Mouse (Mus musculus): ENCODE results near the gene Abcc3. TPM values are rescaled to one million over a fixed set of nuclear protein-coding genes. Genes with fewer than 3 reads are reported as not detected.

Gene Abcc3
- 0.46 and 0.48 TPM in 2 replicates for polyA plus RNA-seq (2016; fragmentation: Nextera tagmentation; extraction: Ambion mirVana)

GRCm38 (mm10) chr11:94392672-94393109 is at the start of gene Abcc3:
Gene Abcc3, minus strand, starts transcription at chr11:94392997.
- peaks cover 10% of the 10 kb centered on the region for H3K4me1 ChIP-seq (replicated peaks)
- WGBS = 13% methylated on average over 20 of the region's 20 CpGs
- peaks cover 43% of the 10 kb centered on the region for H3K27me3 ChIP-seq (ENCODE audit: insufficient read depth, poor library complexity, severe bottlenecking)
- peak within 1 kb of the TSS; percentile 42 for H3K4me3 ChIP-seq
- peak; percentile 18 for DNase-seq (ENCODE audit: low spot score)
- H3K27ac ChIP-seq = peak within 1 kb of the TSS; percentile 59; the same call in 1 of the 2 replicates
- H3K9me3 ChIP-seq = no peaks in the 10 kb centered on the region
- H3K36me3 ChIP-seq = no peaks in the 10 kb centered on the region

DNA sequence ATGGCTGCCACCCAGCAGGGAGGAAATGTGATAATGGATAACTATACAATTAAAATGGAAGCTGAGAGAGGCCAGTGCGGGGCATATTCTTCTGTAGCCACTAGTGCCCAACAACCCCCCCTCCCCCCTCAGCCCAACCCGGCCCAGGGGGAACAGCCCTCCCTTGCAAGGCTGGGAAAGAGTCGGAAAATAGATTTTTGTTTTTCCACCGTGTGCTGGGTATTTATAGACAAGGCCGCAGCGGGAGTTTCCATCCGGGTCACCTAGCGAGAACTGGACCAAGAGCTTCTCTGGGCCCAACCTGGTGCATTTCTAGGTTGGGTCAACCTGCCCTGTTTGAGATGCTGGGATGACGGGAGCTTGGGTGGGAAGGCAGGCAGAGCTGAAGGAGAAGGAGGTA is 49.0 kb upstream of the Abcc3 start:
- 63% methylated on average over 9 of the region's 9 CpGs for WGBS
- no peaks in the 10 kb centered on the region for H3K9me3 ChIP-seq

DNA sequence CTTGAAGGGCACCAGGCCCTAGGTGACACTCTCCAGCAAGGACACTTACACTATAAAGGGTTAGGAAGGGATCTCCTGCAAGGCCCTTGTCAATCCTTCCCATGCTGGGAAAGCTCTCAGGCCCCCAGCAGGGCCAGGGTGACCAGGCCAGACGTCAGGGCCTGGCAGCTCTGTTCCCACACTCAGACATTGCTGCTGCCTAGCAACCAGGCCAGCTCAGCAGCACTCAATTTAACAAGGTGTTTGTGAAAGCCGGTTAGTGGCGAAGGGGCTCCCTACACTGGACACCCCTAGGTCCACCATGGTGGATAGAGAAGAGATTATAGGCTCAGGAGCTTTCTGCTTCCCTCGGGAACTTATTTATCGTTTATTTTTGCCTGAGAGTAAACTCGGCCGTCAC is 48.3 kb upstream of the Abcc3 start:
- peak overlapping the region; percentile 79 for H3K27ac ChIP-seq
- H3K4me1 ChIP-seq (replicated peaks) = peaks cover 80% of the 10 kb centered on the region
- peaks cover 3% of the 10 kb centered on the region for H3K27me3 ChIP-seq (ENCODE audit: insufficient read depth, poor library complexity, severe bottlenecking)
- WGBS = 40% methylated on average over 7 of the region's 7 CpGs
- peaks cover 38% of the 10 kb centered on the region for H3K36me3 ChIP-seq
- no peak overlapping the region for H3K4me3 ChIP-seq
- peak; percentile 50 for DNase-seq (ENCODE audit: low spot score)
- H3K9me3 ChIP-seq = no peaks in the 10 kb centered on the region

More for the DNA sequence above, 49.0 kb upstream of the Abcc3 start:
- Histone ChIP-seq H3K36me3 (peaks cover 35% of the 10 kb centered on the region), H3K4me3 (no peak overlapping the region), H3K27me3 (ENCODE audit: insufficient read depth, poor library complexity, severe bottlenecking) (peaks cover 3% of the 10 kb centered on the region), H3K27ac (peak overlapping the region; percentile 79), H3K4me1 (replicated peaks) (peaks cover 84% of the 10 kb centered on the region)
- no peak for DNase-seq (ENCODE audit: low spot score)

- 81% methylated on average over 6 of the region's 6 CpGs for WGBS
- H3K4me3 ChIP-seq = no peak overlapping the region
- no peaks in the 10 kb centered on the region for H3K9me3 ChIP-seq
- peaks cover 3% of the 10 kb centered on the region; the same call in 1 of the 2 replicates for H3K27me3 ChIP-seq (ENCODE audit: insufficient read depth, poor library complexity, severe bottlenecking)
- peaks cover 38% of the 10 kb centered on the region for H3K36me3 ChIP-seq
- peaks cover 73% of the 10 kb centered on the region for H3K4me1 ChIP-seq (replicated peaks)
- no peak for DNase-seq (ENCODE audit: low spot score)
- peak overlapping the region; percentile 79 for H3K27ac ChIP-seq
These were observed 47.6 kb upstream of the Abcc3 start for GRCm38 (mm10) chr11:94440421-94440820.

GRCm38 (mm10) chr11:94429011-94429651 is 36.3 kb upstream of the Abcc3 start:
- Histone ChIP-seq H3K4me3 (no peak overlapping the region), H3K36me3 (peaks cover 73% of the 10 kb centered on the region), H3K9me3 (no peaks in the 10 kb centered on the region), H3K27ac (peak overlapping the region; percentile 88), H3K4me1 (replicated peaks) (peaks cover 75% of the 10 kb centered on the region), H3K27me3 (ENCODE audit: insufficient read depth, poor library complexity, severe bottlenecking) (peaks cover 29% of the 10 kb centered on the region)
- 24% methylated on average over 9 of the region's 9 CpGs for WGBS
- DNase-seq (ENCODE audit: low spot score) = peak; percentile 66

GRCm38 (mm10) chr11:94428091-94428835 is 35.5 kb upstream of the Abcc3 start:
- WGBS = 42% methylated on average over 4 of the region's 4 CpGs
- H3K4me1 ChIP-seq (replicated peaks) = peaks cover 75% of the 10 kb centered on the region

DNA sequence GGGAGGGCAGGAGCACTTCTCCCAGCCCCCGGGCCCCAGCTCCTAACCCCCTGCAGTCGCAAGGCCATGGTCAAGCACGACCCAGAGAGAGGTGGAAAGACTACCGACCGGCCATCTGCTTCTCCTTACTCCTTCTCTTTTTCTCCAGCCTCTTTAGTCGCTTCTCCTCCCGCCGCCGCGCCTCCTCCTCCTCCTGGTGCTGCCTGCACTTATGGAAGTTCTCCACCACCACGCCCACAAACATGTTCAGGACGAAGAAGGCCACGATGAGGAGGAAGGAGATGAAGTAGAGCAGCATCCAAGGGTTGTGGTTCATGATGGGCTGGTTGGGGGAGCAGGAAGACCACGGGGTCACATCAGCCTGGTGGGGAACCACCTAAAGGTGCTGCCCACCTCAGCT is 32.9 kb upstream of the Abcc3 start:
- no peak for DNase-seq (ENCODE audit: low spot score)
- Histone ChIP-seq H3K4me1 (replicated peaks) (peaks cover 84% of the 10 kb centered on the region), H3K4me3 (no peak overlapping the region), H3K36me3 (peaks cover 64% of the 10 kb centered on the region), H3K27ac (peak overlapping the region; percentile 54), H3K9me3 (no peaks in the 10 kb centered on the region), H3K27me3 (ENCODE audit: insufficient read depth, poor library complexity, severe bottlenecking) (peaks cover 15% of the 10 kb centered on the region; the same call in 1 of the 2 replicates)
- WGBS = 65% methylated on average over 14 of the region's 14 CpGs

More at GRCm38 (mm10) chr11:94428091-94428835, 35.5 kb upstream of the Abcc3 start:
- peak; percentile 42 for DNase-seq (ENCODE audit: low spot score)
- Histone ChIP-seq H3K36me3 (peaks cover 80% of the 10 kb centered on the region), H3K9me3 (no peaks in the 10 kb centered on the region), H3K27me3 (ENCODE audit: insufficient read depth, poor library complexity, severe bottlenecking) (peaks cover 26% of the 10 kb centered on the region), H3K27ac (peak overlapping the region; percentile 88), H3K4me3 (peak overlapping the region; percentile 16; the same call in 1 of the 2 replicates)

GRCm38 (mm10) chr11:94425215-94425614 is 32.4 kb upstream of the Abcc3 start:
- WGBS = 48% methylated on average over 5 of the region's 5 CpGs
- Histone ChIP-seq H3K27me3 (ENCODE audit: insufficient read depth, poor library complexity, severe bottlenecking) (peaks cover 15% of the 10 kb centered on the region; the same call in 1 of the 2 replicates), H3K9me3 (no peaks in the 10 kb centered on the region), H3K36me3 (peaks cover 60% of the 10 kb centered on the region), H3K27ac (0 out of 2 replicates have a peak overlapping the region, but pooled peaks have one; percentile 54), H3K4me1 (replicated peaks) (peaks cover 81% of the 10 kb centered on the region), H3K4me3 (no peak overlapping the region)
- no peak for DNase-seq (ENCODE audit: low spot score)

GRCm38 (mm10) chr11:94424380-94424779 is 31.6 kb upstream of the Abcc3 start:
- no peak overlapping the region for H3K4me3 ChIP-seq
- WGBS = 60% methylated on average over 15 of the region's 15 CpGs
- DNase-seq (ENCODE audit: low spot score) = no peak
- peak overlapping the region; percentile 36 for H3K27ac ChIP-seq
- peaks cover 53% of the 10 kb centered on the region for H3K36me3 ChIP-seq
- H3K4me1 ChIP-seq (replicated peaks) = peaks cover 79% of the 10 kb centered on the region
- no peaks in the 10 kb centered on the region for H3K9me3 ChIP-seq
- peaks cover 15% of the 10 kb centered on the region; the same call in 1 of the 2 replicates for H3K27me3 ChIP-seq (ENCODE audit: insufficient read depth, poor library complexity, severe bottlenecking)

DNA sequence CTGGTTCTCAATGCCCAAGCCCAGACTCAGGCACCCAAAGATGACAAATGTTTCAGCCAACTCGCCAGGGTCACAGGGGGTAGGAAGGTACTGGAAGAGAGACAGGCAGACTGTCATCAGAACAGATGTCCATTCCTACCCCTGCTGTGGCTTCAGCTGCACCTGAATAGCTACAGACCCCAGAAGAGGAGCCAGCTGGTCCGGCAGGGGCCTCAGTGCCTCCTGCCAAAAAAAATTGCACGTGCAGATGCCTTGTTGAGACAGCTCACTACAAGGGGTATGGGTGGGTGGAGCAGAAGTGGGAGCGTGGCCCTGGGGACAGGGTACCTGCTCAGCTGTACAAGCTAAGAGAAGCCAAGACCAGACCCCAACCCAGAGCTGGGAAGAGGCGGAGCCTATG is 31.1 kb upstream of the Abcc3 start:
- no peak for DNase-seq (ENCODE audit: low spot score)
- WGBS = 62% methylated on average over 5 of the region's 5 CpGs
- H3K27ac ChIP-seq = peak overlapping the region; percentile 50; the same call in 1 of the 2 replicates
- peaks cover 79% of the 10 kb centered on the region for H3K4me1 ChIP-seq (replicated peaks)
- H3K27me3 ChIP-seq (ENCODE audit: insufficient read depth, poor library complexity, severe bottlenecking) = peaks cover 15% of the 10 kb centered on the region; the same call in 1 of the 2 replicates
- no peak overlapping the region for H3K4me3 ChIP-seq
- peaks cover 55% of the 10 kb centered on the region for H3K36me3 ChIP-seq
- H3K9me3 ChIP-seq = no peaks in the 10 kb centered on the region

DNA sequence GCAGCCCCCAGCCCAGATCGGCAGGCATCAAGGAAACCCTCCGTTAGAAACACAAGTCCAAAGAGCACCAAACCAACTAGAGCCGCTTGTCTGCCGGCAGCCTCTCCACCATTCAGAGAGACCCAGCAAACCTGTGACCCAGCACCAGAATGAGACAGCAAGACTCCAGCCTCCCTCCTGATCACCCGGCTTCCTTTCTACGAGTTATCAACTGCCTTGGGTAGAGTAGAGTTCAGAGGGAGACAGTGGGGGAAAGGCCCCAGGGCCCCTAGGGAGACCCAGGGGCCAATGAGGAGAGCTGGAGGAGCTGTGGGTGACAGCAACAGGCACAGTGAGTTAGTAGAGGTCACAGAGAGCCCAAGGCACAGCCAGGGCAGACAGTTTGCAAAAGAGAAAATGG is 28.2 kb upstream of the Abcc3 start:
- Histone ChIP-seq H3K4me3 (no peak overlapping the region), H3K9me3 (no peaks in the 10 kb centered on the region), H3K27me3 (ENCODE audit: insufficient read depth, poor library complexity, severe bottlenecking) (peaks cover 24% of the 10 kb centered on the region), H3K27ac (peak overlapping the region; percentile 53; the same call in 1 of the 2 replicates), H3K4me1 (replicated peaks) (peaks cover 57% of the 10 kb centered on the region), H3K36me3 (peaks cover 63% of the 10 kb centered on the region)
- DNase-seq (ENCODE audit: low spot score) = no peak
- WGBS = 72% methylated on average over 6 of the region's 6 CpGs

GRCm38 (mm10) chr11:94420325-94420724 is 27.5 kb upstream of the Abcc3 start:
- WGBS = 38% methylated on average over 7 of the region's 7 CpGs
- H3K4me1 ChIP-seq (replicated peaks) = peaks cover 57% of the 10 kb centered on the region
- H3K9me3 ChIP-seq = no peaks in the 10 kb centered on the region
- H3K27ac ChIP-seq = no peak overlapping the region
- DNase-seq (ENCODE audit: low spot score) = no peak
- H3K27me3 ChIP-seq (ENCODE audit: insufficient read depth, poor library complexity, severe bottlenecking) = peaks cover 30% of the 10 kb centered on the region
- H3K36me3 ChIP-seq = peaks cover 63% of the 10 kb centered on the region
- no peak overlapping the region for H3K4me3 ChIP-seq
